Mouse (Mus musculus): ENCODE data around the gene Shld2. TPM values are rescaled to one million over a fixed set of nuclear protein-coding genes. Genes with fewer than 3 reads are reported as not detected.

Shld2 gene
- polyA plus RNA-seq (2014; fragmentation: Nextera tagmentation; extraction: Ambion mirVana), result 5.5 and 8.2 TPM in 2 replicates

- H3K27ac ChIP-seq, result peak within 1 kb of the TSS; percentile 95
- DNase-seq (ENCODE audit: low spot score), result peak; percentile 94
- H3K36me3 ChIP-seq (replicated peaks; ENCODE audit: control insufficient read depth, insufficient read depth), result no peaks in the 10 kb centered on the region
- H3K9ac ChIP-seq, result peak within 1 kb of the TSS; percentile 96
- ATAC-seq (ENCODE audit: low FRiP score), result peak; percentile 94
- H3K4me1 ChIP-seq (replicated peaks; ENCODE audit: control insufficient read depth, insufficient read depth, low read length), result peaks cover 31% of the 10 kb centered on the region
- peak within 1 kb of the TSS; percentile 91 for H3K4me2 ChIP-seq (replicated peaks)
- peak within 1 kb of the TSS; percentile 99 for H3K4me3 ChIP-seq (replicated peaks; ENCODE audit: low read length)
- H3K9me3 ChIP-seq (ENCODE audit: control insufficient read depth, low read length), result no peaks in the 10 kb centered on the region
- under 1% methylated on average over 82 of the region's 100 CpGs for WGBS
- H3K27me3 ChIP-seq (ENCODE audit: control insufficient read depth, insufficient read depth, low read length), result no peaks in the 10 kb centered on the region
Measured at GRCm38 (mm10) chr14:34310234-34310965, at the start of gene Shld2, which contains the start of gene Glud1. Gene Shld2 (minus strand): TSS chr14:34310493. Gene Glud1 (plus strand): TSS chr14:34310727.

- 45% methylated on average over 5 of the region's 5 CpGs for WGBS
- H3K4me1 ChIP-seq (replicated peaks; ENCODE audit: control insufficient read depth, insufficient read depth, low read length), result peaks cover 11% of the 10 kb centered on the region; the same call in 1 of the 2 replicates
- H3K36me3 ChIP-seq (replicated peaks; ENCODE audit: control insufficient read depth, insufficient read depth), result no peaks in the 10 kb centered on the region
Measured at GRCm38 (mm10) chr14:34359676-34360244, 49.5 kb upstream of the Shld2 start.

DNA sequence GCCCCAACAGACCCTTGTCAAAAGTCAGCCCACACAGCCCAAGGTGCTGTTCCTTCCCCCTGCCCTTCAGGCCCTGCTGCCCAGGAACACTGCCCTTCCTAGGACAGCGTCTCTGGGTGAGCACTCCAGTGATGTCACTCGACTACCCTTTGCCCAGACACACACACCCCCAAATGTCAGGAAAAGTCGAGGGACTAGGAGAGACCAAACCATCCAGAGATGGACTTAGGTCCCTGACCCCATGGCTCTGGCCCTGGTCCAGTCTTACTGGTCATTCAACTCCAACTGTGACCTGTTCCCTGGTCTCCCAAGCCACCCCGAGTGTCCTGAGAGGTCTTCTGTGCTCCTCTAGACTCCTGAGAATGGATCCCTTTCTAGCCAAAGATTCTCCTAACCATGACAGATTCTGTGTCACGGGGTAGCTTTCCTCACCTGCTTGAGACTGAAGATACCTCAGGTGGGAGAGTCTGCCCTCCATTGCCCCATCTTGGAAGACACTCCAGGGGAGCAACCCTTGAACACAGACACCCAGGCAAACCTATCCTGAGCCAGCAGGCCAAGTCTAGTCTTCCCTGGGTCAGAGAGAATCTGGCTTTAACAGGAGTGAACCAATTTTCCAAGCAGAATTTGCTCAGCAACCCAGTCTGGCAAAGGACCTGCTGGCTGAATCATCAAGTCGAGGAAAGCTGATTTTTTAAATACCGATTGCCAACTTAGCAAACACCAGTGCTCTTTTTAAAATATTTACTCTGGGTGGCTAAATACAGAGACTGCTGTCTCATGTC lies 47.6 kb upstream of the Shld2 start:
- ATAC-seq (ENCODE audit: low FRiP score) (no peak), DNase-seq (ENCODE audit: low spot score) (no peak)
- no peak overlapping the region for H3K27ac ChIP-seq
- no peak overlapping the region for H3K4me3 ChIP-seq (replicated peaks; ENCODE audit: low read length)
- peaks cover 4% of the 10 kb centered on the region; the same call in 1 of the 2 replicates for H3K27me3 ChIP-seq (ENCODE audit: control insufficient read depth, insufficient read depth, low read length)
- WGBS, result 89% methylated on average over 7 of the region's 7 CpGs
- H3K9me3 ChIP-seq (ENCODE audit: control insufficient read depth, low read length), result no peaks in the 10 kb centered on the region
- no peaks in the 10 kb centered on the region for H3K4me1 ChIP-seq (replicated peaks; ENCODE audit: control insufficient read depth, insufficient read depth, low read length)
- no peak overlapping the region for H3K9ac ChIP-seq
- no peak overlapping the region for H3K4me2 ChIP-seq (replicated peaks)
- H3K36me3 ChIP-seq (replicated peaks; ENCODE audit: control insufficient read depth, insufficient read depth), result no peaks in the 10 kb centered on the region

More at GRCm38 (mm10) chr14:34359676-34360244, 49.5 kb upstream of the Shld2 start:
- no peak overlapping the region for H3K4me2 ChIP-seq (replicated peaks)
- ATAC-seq (ENCODE audit: low FRiP score), result no peak
- no peak overlapping the region for H3K4me3 ChIP-seq (replicated peaks; ENCODE audit: low read length)
- no peak overlapping the region for H3K9ac ChIP-seq
- H3K27me3 ChIP-seq (ENCODE audit: control insufficient read depth, insufficient read depth, low read length), result peaks cover 4% of the 10 kb centered on the region; the same call in 1 of the 2 replicates
- no peak for DNase-seq (ENCODE audit: low spot score)
- no peaks in the 10 kb centered on the region for H3K9me3 ChIP-seq (ENCODE audit: control insufficient read depth, low read length)
- no peak overlapping the region for H3K27ac ChIP-seq

DNA sequence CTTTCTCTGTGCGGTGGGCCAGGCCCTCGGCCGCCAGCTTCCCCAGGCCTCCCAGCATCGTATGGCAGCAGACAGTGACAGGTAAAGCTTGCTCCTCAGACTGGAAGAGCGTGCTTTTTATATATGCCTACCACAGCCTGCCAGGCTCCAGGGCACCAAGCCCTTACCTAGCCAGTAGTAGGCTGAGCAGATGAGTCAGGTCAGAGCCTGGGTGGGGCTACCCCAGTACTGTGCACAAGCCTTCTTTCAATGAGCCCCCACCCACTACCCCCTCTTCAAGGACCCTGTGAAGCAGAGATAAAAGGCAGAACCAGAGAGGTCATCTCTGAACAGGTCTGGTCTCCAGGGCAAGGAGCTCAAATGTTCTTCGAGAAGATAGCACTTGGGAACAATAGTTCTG lies 45.0 kb upstream of the Shld2 start, which contains the start of gene Fam25c:
Gene Fam25c, minus strand, starts transcription at position 133 of the 400 bp plus-strand sequence.
- no peak for ATAC-seq (ENCODE audit: low FRiP score)
- H3K36me3 ChIP-seq (replicated peaks; ENCODE audit: control insufficient read depth, insufficient read depth), result no peaks in the 10 kb centered on the region
- H3K4me1 ChIP-seq (replicated peaks; ENCODE audit: control insufficient read depth, insufficient read depth, low read length), result no peaks in the 10 kb centered on the region
- 85% methylated on average over 6 of the region's 6 CpGs for WGBS
- H3K27me3 ChIP-seq (ENCODE audit: control insufficient read depth, insufficient read depth, low read length), result no peaks in the 10 kb centered on the region
- no peak within 1 kb of the TSS for H3K9ac ChIP-seq
- no peak within 1 kb of the TSS for H3K4me3 ChIP-seq (replicated peaks; ENCODE audit: low read length)
- no peak within 1 kb of the TSS for H3K4me2 ChIP-seq (replicated peaks)
- DNase-seq (ENCODE audit: low spot score), result no peak
- no peaks in the 10 kb centered on the region for H3K9me3 ChIP-seq (ENCODE audit: control insufficient read depth, low read length)
- H3K27ac ChIP-seq, result no peak within 1 kb of the TSS

DNA sequence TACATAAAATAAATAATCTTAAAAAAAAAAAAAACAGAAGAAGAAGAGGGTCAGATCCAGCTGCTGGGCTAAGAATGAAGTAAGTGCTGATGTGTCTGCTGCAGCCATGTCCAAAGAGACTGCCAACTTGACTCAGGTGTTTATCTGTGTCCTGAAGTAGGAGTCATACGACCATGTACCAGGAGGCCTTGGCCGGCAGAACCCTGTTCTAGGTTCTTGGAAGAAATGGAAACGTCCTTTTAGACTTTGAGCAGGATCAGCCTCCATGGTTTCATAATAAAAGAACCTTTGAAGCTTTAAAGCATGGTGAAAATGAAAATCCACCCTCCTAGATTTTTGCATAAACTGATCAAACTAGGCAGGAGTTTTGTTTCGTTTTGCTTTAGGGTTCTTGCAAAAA lies 44.2 kb upstream of the Shld2 start:
- DNase-seq (ENCODE audit: low spot score), result no peak
- H3K27ac ChIP-seq, result no peak overlapping the region

GRCm38 (mm10) chr14:34353326-34353725 lies 43.0 kb upstream of the Shld2 start:
- DNase-seq (ENCODE audit: low spot score), result no peak
- H3K27me3 ChIP-seq (ENCODE audit: control insufficient read depth, insufficient read depth, low read length), result no peaks in the 10 kb centered on the region
- WGBS, result 93% methylated on average over 3 of the region's 3 CpGs

More for the DNA sequence above, 44.2 kb upstream of the Shld2 start:
- no peaks in the 10 kb centered on the region for H3K4me1 ChIP-seq (replicated peaks; ENCODE audit: control insufficient read depth, insufficient read depth, low read length)
- WGBS, result 86% methylated on average over 4 of the region's 4 CpGs
- no peak overlapping the region for H3K4me3 ChIP-seq (replicated peaks; ENCODE audit: low read length)
- no peaks in the 10 kb centered on the region for H3K27me3 ChIP-seq (ENCODE audit: control insufficient read depth, insufficient read depth, low read length)
- H3K9me3 ChIP-seq (ENCODE audit: control insufficient read depth, low read length), result no peaks in the 10 kb centered on the region
- H3K4me2 ChIP-seq (replicated peaks), result no peak overlapping the region
- no peak for ATAC-seq (ENCODE audit: low FRiP score)
- H3K9ac ChIP-seq, result no peak overlapping the region
- H3K36me3 ChIP-seq (replicated peaks; ENCODE audit: control insufficient read depth, insufficient read depth), result no peaks in the 10 kb centered on the region

DNA sequence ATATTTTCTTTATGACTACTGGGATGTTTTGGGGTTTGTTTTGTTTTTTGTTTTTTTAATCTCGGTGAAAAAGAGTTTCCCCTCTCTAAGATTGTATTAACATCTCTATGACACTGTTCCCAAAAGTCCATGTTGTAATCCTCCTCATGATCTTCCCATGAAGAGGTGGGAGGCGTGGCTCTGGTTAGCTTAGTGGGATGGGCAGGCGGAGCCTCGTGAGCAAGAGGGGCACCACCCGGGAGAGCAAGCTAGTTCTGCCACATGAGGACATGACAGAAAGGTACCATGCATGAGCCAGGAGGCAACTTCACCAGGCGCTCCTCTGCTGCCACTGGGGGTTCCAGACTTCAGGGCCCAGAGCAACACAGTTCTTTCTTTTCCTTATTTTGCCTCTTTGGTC lies 42.2 kb upstream of the Shld2 start:
- ATAC-seq (ENCODE audit: low FRiP score), result no peak

More at GRCm38 (mm10) chr14:34353326-34353725, 43.0 kb upstream of the Shld2 start:
- Histone ChIP-seq H3K36me3 (replicated peaks; ENCODE audit: control insufficient read depth, insufficient read depth) (no peaks in the 10 kb centered on the region), H3K9me3 (ENCODE audit: control insufficient read depth, low read length) (no peaks in the 10 kb centered on the region), H3K4me1 (replicated peaks; ENCODE audit: control insufficient read depth, insufficient read depth, low read length) (no peaks in the 10 kb centered on the region), H3K9ac (no peak overlapping the region), H3K4me2 (replicated peaks) (no peak overlapping the region), H3K4me3 (replicated peaks; ENCODE audit: low read length) (no peak overlapping the region), H3K27ac (no peak overlapping the region)
- no peak for ATAC-seq (ENCODE audit: low FRiP score)

DNA sequence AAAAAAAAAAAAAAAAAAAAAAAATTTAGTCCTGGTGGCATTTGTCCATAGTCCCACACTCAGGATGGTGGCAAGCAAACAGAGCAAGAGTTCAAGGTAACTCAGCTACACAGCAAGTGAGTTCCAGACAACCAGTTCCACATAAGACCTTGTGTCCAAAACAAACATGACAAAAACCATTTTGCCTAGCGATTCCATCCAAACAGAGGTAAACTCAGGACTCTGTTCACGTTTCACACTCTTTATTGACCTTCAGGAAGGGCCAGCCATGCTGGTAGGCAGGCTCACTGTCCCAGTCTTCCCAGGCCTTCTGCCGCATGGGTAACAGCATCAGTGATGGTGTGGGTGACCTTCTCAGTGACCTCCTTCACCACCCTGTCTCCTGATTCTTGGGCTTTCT lies 41.4 kb upstream of the Shld2 start:
- no peak overlapping the region for H3K4me3 ChIP-seq (replicated peaks; ENCODE audit: low read length)
- no peak for DNase-seq (ENCODE audit: low spot score)
- no peak overlapping the region for H3K4me2 ChIP-seq (replicated peaks)
- H3K27me3 ChIP-seq (ENCODE audit: control insufficient read depth, insufficient read depth, low read length), result no peaks in the 10 kb centered on the region
- no peak overlapping the region for H3K27ac ChIP-seq
- H3K4me1 ChIP-seq (replicated peaks; ENCODE audit: control insufficient read depth, insufficient read depth, low read length), result no peaks in the 10 kb centered on the region
- no peak for ATAC-seq (ENCODE audit: low FRiP score)
- H3K9ac ChIP-seq, result no peak overlapping the region
- 51% methylated on average over 3 of the region's 3 CpGs for WGBS
- H3K9me3 ChIP-seq (ENCODE audit: control insufficient read depth, low read length), result no peaks in the 10 kb centered on the region
- no peaks in the 10 kb centered on the region for H3K36me3 ChIP-seq (replicated peaks; ENCODE audit: control insufficient read depth, insufficient read depth)

More for the DNA sequence above, 42.2 kb upstream of the Shld2 start:
- H3K9ac ChIP-seq, result no peak overlapping the region
- H3K4me1 ChIP-seq (replicated peaks; ENCODE audit: control insufficient read depth, insufficient read depth, low read length), result no peaks in the 10 kb centered on the region
- no peak for DNase-seq (ENCODE audit: low spot score)
- no peak overlapping the region for H3K27ac ChIP-seq
- H3K4me2 ChIP-seq (replicated peaks), result no peak overlapping the region
- no peaks in the 10 kb centered on the region for H3K9me3 ChIP-seq (ENCODE audit: control insufficient read depth, low read length)
- H3K27me3 ChIP-seq (ENCODE audit: control insufficient read depth, insufficient read depth, low read length), result no peaks in the 10 kb centered on the region
- H3K36me3 ChIP-seq (replicated peaks; ENCODE audit: control insufficient read depth, insufficient read depth), result no peaks in the 10 kb centered on the region
- no peak overlapping the region for H3K4me3 ChIP-seq (replicated peaks; ENCODE audit: low read length)
- 79% methylated on average over 6 of the region's 6 CpGs for WGBS

- Histone ChIP-seq H3K4me1 (replicated peaks; ENCODE audit: control insufficient read depth, insufficient read depth, low read length) (no peaks in the 10 kb centered on the region), H3K27me3 (ENCODE audit: control insufficient read depth, insufficient read depth, low read length) (no peaks in the 10 kb centered on the region), H3K9me3 (ENCODE audit: control insufficient read depth, low read length) (no peaks in the 10 kb centered on the region), H3K4me3 (replicated peaks; ENCODE audit: low read length) (no peak overlapping the region), H3K27ac (no peak overlapping the region), H3K4me2 (replicated peaks) (no peak overlapping the region), H3K9ac (no peak overlapping the region), H3K36me3 (replicated peaks; ENCODE audit: control insufficient read depth, insufficient read depth) (peaks cover 10% of the 10 kb centered on the region)
- ATAC-seq (ENCODE audit: low FRiP score) (no peak), DNase-seq (ENCODE audit: low spot score) (no peak)
- WGBS, result 92% methylated on average over 8 of the region's 8 CpGs
Measured at GRCm38 (mm10) chr14:34349007-34349406, 38.7 kb upstream of the Shld2 start.
